Mouse (Mus musculus): ENCODE results near the gene Gpr4. TPM values are rescaled to one million over a fixed set of nuclear protein-coding genes. Genes with fewer than 3 reads are reported as not detected.
A peak's percentile ranks its signal among the peaks of the same experiment; 100 is the strongest.

The Gpr4 gene
- total RNA-seq, 1 experiment from 2014 or later = not detected

- 0 out of 2 replicates have a peak, but pooled peaks have one; percentile 6 for ATAC-seq (ENCODE audit: extremely low read depth, insufficient number of reproducible peaks, low FRiP score, poor library complexity, severe bottlenecking)
Measured at GRCm38 (mm10) chr7:19180862-19181429, 31.4 kb upstream of the Gpr4 start.

DNA sequence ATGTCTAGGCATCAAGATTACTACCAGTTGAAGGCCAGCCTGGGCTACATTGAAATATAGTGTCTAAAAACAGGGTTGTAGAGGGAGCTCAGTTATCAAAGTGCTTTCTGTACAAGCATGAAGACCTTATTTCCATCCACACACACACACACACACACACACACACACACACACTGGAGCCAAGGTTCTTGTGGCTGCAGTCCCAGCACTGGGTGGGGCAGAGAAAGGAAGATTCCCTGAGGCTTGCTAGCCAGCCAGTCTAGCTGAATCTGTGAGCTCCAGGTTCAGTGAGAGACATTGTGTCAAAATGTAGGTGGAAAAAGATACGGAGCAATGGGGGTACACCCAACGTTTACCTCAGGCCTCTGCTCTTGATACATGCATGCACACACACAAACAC lies 28.1 kb upstream of the Gpr4 start:
- ATAC-seq (ENCODE audit: extremely low read depth, insufficient number of reproducible peaks, low FRiP score, poor library complexity, severe bottlenecking) = no peak

DNA sequence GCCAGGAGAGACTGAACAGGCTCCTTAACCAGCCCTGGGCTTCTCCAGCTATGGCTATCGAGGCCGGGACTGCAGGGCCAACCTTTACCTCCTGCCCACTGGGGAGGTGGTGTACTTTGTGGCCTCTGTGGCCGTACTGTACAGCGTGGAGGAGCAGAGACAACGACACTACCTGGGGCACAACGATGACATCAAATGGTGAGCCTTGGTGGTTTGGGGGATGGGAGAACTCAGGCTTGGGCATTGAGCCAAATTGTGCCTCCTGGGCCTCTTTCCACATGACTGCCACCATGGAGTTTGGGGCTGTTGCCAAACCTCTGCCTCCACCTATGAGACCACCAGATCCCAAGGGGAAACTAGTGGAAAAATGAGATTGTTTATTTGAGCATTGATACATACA lies 27.6 kb upstream of the Gpr4 start:
- no peak for ATAC-seq (ENCODE audit: extremely low read depth, insufficient number of reproducible peaks, low FRiP score, poor library complexity, severe bottlenecking)

- ATAC-seq (ENCODE audit: extremely low read depth, insufficient number of reproducible peaks, low FRiP score, poor library complexity, severe bottlenecking) = no peak
Measured at GRCm38 (mm10) chr7:19194676-19195075, 17.7 kb upstream of the Gpr4 start.

- ATAC-seq (ENCODE audit: extremely low read depth, insufficient number of reproducible peaks, low FRiP score, poor library complexity, severe bottlenecking) = no peak
Measured at GRCm38 (mm10) chr7:19196676-19197075, 15.7 kb upstream of the Gpr4 start.

DNA sequence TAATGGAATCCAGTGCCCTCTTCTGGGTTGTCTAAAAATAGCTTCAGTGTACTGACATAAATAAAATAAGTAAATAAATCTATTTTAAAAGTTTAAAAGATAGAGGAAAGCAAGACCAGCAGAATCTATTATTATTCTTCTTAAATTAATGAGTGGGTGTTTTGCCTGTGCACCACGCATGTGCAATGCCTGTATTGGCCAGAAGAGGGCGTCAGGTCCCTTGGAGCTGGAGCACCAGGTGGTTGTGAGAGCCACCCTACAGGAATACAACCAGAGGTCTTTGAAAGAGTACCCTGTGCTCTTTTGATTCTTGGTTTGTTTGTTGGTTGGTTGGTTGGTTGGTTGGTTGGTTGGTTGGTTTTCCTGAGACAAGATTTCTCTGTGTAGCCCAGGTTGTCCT lies 14.4 kb upstream of the Gpr4 start:
- ATAC-seq (ENCODE audit: extremely low read depth, insufficient number of reproducible peaks, low FRiP score, poor library complexity, severe bottlenecking) = no peak

DNA sequence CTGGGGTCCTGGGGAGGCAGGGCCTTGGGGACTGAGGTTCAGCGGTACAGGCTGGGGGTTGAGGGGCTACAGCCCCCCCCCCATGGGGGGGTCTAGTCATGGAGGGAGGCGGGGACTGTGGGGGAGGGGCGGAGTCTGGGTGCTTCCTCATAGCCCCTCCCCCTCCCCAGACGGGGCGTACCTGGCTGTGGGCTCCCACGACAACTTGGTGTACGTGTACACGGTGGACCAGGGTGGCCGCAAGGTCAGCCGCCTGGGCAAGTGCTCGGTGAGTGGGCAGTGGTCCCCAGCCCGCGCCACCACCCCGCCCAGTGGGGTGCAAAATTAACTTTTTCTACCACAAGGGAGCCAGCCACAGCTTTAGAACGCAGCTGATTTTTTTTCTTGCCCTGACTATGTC lies 10.7 kb upstream of the Gpr4 start:
- no peak for ATAC-seq (ENCODE audit: extremely low read depth, insufficient number of reproducible peaks, low FRiP score, poor library complexity, severe bottlenecking)

DNA sequence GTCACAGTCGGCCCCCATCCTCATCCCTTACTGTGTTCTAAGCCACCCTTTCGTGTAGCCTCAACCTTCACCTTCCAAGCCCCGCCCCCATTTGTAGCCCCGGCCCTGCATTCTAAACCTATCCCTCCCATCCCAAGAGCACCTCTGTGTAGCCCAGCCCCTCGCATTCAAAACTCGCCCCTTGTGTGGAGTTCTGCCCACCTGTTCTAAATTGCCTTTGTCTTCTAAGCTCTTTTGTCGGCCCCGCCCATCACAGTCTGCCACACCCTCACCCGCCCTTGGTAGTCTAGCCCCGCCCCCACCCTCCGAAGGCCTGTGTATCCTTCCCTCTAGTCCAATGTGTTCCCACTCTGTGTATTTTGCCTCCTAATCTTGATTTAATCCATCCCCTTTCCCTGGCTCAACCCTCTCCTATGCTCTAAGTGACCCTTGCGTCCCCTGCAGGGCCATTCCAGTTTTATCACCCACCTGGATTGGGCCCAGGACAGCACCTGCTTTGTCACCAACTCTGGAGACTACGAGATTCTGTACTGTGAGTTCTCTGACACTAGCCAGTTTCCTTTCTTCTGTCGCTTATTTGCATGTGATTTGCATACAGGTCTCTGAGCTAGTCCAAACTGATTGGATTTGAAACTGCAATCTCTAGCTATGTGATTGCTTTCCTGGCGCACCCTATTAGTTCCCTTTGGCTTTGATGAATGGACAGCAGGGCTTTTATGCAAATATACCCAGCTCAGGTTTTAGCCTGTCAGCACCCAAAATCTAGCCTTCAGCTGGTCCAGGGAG lies 10.1 kb upstream of the Gpr4 start:
- ATAC-seq (ENCODE audit: extremely low read depth, insufficient number of reproducible peaks, low FRiP score, poor library complexity, severe bottlenecking) = no peak

GRCm38 (mm10) chr7:19208201-19208910 lies 4.0 kb upstream of the Gpr4 start:
- no peak for ATAC-seq (ENCODE audit: extremely low read depth, insufficient number of reproducible peaks, low FRiP score, poor library complexity, severe bottlenecking)

GRCm38 (mm10) chr7:19208944-19209472 lies 3.3 kb upstream of the Gpr4 start:
- no peak for ATAC-seq (ENCODE audit: extremely low read depth, insufficient number of reproducible peaks, low FRiP score, poor library complexity, severe bottlenecking)

DNA sequence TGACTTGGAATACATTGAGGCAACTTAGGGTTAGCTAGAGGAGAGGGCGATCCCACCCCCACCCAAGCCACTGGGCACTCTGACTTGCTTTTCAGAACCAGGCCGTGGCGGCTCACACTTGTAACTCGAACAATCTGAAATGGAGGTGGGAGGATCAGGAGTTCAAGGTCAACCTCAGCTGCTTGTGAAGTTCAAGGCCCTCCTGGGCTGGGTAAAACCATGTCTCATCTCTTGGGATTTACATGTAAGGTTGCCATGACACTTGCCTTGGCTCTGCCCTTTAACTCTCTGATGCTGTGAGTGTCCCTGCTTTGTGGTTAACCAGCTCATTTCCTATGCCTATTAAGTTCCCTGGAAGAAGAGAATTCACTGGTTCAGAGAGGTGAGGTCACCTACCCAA lies 2.8 kb upstream of the Gpr4 start:
- ATAC-seq (ENCODE audit: extremely low read depth, insufficient number of reproducible peaks, low FRiP score, poor library complexity, severe bottlenecking) = no peak

DNA sequence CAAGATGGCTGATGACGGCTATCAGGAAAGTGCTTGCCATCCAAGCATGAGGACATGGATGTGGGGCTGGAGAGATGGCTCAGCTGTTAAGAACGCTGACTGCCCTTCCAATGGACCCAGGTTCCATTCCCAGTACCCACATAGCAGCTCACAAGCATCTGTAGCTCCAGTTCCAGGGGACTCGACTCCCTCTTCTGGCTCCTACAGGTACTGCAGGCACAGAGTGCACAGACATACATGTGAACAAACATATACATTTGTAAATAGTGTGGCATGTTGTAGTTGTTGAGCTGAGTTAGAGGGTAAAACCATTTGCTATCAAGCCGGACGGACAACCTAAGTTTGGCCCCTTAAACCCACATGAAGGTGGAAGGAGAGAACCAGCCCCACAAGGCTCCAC lies 2.3 kb upstream of the Gpr4 start:
- no peak for ATAC-seq (ENCODE audit: extremely low read depth, insufficient number of reproducible peaks, low FRiP score, poor library complexity, severe bottlenecking)

- no peak for ATAC-seq (ENCODE audit: extremely low read depth, insufficient number of reproducible peaks, low FRiP score, poor library complexity, severe bottlenecking)
Measured at GRCm38 (mm10) chr7:19211041-19211675, 1.2 kb upstream of the Gpr4 start.

DNA sequence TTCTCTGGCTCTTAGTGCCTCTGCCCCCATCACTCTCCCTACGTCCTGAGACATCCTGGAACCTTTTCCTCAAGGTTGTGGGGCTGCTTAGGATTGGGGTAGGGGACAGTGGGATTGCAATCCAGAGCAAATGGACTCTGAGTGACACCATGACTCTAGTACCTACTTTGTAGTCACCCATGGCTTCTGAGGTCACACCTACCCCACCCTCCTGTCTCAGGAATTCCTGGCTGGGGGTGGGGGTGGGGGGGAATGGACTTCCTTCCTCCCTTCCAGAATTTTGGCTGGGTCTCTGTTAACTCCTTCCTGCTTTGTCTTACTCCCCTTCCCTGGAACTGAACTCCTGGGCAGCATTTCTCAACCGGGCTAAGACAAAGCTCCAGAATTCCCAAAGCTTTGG lies 1.0 kb downstream of the Gpr4 start:
- ATAC-seq (ENCODE audit: extremely low read depth, insufficient number of reproducible peaks, low FRiP score, poor library complexity, severe bottlenecking) = no peak

DNA sequence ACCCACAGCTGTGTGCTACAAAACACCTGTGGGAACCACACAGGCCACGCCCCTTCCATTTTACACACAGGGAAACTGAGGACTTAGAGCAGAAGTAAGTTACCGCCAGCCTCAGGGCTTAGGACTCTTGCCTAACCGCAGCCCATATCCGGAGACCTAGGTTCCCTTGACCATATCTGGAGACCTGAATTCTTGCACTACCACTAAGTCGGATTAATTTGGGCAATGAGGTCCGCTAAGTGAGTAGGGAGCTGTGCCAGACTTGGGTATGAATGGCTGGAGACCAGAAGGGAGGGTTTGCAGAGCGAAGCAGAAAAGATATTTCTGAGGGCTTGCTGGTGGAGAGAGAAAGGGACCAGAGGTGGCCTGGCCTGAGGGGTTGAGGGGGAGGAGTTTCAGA lies 2.0 kb downstream of the Gpr4 start:
- ATAC-seq (ENCODE audit: extremely low read depth, insufficient number of reproducible peaks, low FRiP score, poor library complexity, severe bottlenecking) = no peak

DNA sequence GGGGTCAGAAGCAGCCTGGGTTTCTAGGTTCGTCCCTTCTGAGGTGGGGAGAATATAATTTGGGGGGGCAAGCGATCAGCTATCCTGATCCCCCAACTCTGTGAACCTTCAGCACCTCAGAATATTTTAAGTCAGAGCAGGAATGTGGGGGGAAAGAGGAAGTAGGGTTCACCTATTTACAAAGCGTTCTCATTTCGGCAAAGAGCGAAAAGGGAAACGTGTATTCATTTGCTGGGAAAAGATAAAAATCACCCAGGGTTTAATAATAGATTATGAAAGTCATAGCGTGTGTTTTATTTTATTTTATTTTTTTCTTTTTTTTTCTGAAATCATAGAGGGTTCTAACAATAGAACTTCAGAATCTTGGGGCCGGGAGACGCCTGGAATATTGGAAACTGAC lies 2.6 kb downstream of the Gpr4 start:
- ATAC-seq (ENCODE audit: extremely low read depth, insufficient number of reproducible peaks, low FRiP score, poor library complexity, severe bottlenecking) = no peak

DNA sequence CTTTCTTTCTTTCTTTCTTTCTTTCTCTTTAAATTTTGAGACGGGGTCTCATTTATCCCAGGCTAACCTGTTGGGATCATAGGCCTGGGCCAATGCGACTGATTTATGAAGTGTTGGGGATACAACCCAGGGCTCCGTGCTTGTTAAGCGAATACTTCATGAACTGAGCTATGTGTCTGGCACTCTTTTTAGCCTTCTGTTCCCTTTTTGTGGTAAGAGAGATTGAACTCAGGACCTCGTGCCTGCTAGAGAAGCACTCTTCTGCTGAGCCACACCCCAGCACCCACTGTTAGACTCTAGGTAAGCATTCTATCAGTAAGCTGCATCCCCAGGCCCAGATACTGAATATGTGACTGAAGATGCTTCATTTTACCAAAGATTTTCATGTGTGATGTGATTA lies 5.2 kb downstream of the Gpr4 start:
- ATAC-seq (ENCODE audit: extremely low read depth, insufficient number of reproducible peaks, low FRiP score, poor library complexity, severe bottlenecking) = no peak

- no peak for ATAC-seq (ENCODE audit: extremely low read depth, insufficient number of reproducible peaks, low FRiP score, poor library complexity, severe bottlenecking)
Measured at GRCm38 (mm10) chr7:19217944-19218343, 5.6 kb downstream of the Gpr4 start.

DNA sequence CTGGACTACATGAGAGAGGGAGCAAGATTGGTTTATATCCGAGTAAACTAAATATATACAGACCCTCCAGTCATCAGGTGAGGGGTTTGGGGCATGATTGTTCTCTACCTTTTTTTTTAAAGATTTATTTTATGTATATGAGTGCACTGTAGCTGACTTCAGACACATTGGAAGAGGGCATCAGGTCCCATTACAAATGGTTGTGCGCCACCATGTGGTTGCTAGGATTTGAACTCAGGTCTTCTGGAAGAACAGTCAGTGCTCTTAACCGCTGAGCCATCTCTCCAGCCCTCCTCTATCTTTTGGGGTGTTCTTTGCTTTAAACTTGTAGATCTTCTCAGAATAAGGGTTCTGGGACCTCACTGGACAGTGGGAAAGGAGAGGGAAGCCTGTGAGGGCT lies 7.7 kb downstream of the Gpr4 start:
- ATAC-seq (ENCODE audit: extremely low read depth, insufficient number of reproducible peaks, low FRiP score, poor library complexity, severe bottlenecking) = no peak

Data from neutrophil, adult 5-6 weeks (primary cell).